Mouse (Mus musculus): ENCODE results near the gene Padi2. TPM values are rescaled to one million over a fixed set of nuclear protein-coding genes. Genes with fewer than 3 reads are reported as not detected.

The Padi2 gene
- polyA plus RNA-seq, 1 experiment from 2014 or later: 0.89 TPM

- Histone ChIP-seq H3K4me2 (replicated peaks) (no peak overlapping the region), H3K27ac (replicated peaks) (no peak overlapping the region), H3K9me3 (no peaks in the 10 kb centered on the region), H3K4me1 (no peaks in the 10 kb centered on the region), H3K36me3 (no peaks in the 10 kb centered on the region), H3K9ac (replicated peaks) (no peak overlapping the region), H3K4me3 (no peak overlapping the region), H3K27me3 (no peaks in the 10 kb centered on the region; the same call in 1 of the 2 replicates)
- ATAC-seq (ENCODE audit: low FRiP score, low read depth): no peak
- 87% methylated on average over 3 of the region's 3 CpGs for WGBS
Observed at GRCm38 (mm10) chr4:140950574-140950973, 44.4 kb downstream of the Padi2 start.

GRCm38 (mm10) chr4:140951861-140952641 lies 45.9 kb downstream of the Padi2 start:
- Histone ChIP-seq H3K4me2 (replicated peaks) (no peak overlapping the region), H3K36me3 (no peaks in the 10 kb centered on the region), H3K4me1 (0 out of 2 replicates have a peak, but pooled peaks cover 4% of the 10 kb centered on the region), H3K4me3 (no peak overlapping the region), H3K9me3 (no peaks in the 10 kb centered on the region), H3K27me3 (no peaks in the 10 kb centered on the region; the same call in 1 of the 2 replicates), H3K27ac (replicated peaks) (no peak overlapping the region), H3K9ac (replicated peaks) (no peak overlapping the region)
- 90% methylated on average over 18 of the region's 18 CpGs for WGBS
- no peak for ATAC-seq (ENCODE audit: low FRiP score, low read depth)

DNA sequence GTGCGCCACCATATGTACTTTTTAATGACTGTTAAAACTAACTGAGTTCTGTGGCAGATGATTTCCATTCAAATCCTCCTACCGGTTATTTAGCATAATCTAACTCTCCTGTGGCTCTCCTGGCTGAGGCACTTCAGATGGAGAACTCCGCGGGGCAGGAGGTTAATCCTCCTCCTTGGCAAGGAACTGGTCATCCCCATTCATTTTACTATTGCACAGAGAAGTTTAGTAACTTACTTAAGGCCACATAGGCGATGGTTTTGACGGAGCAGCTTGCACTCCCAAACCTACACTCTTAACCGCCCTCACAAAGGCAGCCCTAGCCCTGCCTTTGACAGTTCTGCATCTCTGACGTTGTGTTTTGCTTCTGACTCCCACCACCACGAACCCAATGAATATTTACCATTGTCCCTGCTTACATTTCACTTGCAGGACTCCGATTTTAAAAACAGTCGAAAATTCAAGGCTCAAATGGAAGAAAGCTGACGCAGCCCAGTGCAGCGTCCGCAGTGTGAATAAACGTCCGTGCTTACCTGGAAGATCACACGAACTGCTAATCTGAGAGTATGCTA lies 51.1 kb downstream of the Padi2 start:
- H3K9me3 ChIP-seq: no peaks in the 10 kb centered on the region
- ATAC-seq (ENCODE audit: low FRiP score, low read depth): no peak
- H3K36me3 ChIP-seq: no peaks in the 10 kb centered on the region
- H3K4me1 ChIP-seq: peaks cover 27% of the 10 kb centered on the region
- WGBS: 4% methylated on average over 17 of the region's 17 CpGs
- peak overlapping the region; percentile 37 for H3K4me3 ChIP-seq
- H3K27ac ChIP-seq (replicated peaks): peak overlapping the region; percentile 80
- H3K27me3 ChIP-seq: no peaks in the 10 kb centered on the region; the same call in 1 of the 2 replicates
- H3K4me2 ChIP-seq (replicated peaks): peak overlapping the region; percentile 68
- H3K9ac ChIP-seq (replicated peaks): no peak overlapping the region; the same call in 1 of the 2 replicates

- Histone ChIP-seq H3K36me3 (no peaks in the 10 kb centered on the region), H3K27me3 (no peaks in the 10 kb centered on the region; the same call in 1 of the 2 replicates), H3K4me1 (peaks cover 32% of the 10 kb centered on the region), H3K9ac (replicated peaks) (no peak overlapping the region; the same call in 1 of the 2 replicates), H3K27ac (replicated peaks) (peak overlapping the region; percentile 80), H3K4me2 (replicated peaks) (peak overlapping the region; percentile 68), H3K9me3 (no peaks in the 10 kb centered on the region), H3K4me3 (peak overlapping the region; percentile 37)
- ATAC-seq (ENCODE audit: low FRiP score, low read depth): peak; percentile 36
- 0% methylated on average over 13 of the region's 13 CpGs for WGBS
Observed at GRCm38 (mm10) chr4:140957725-140958124, 51.6 kb downstream of the Padi2 start.

DNA sequence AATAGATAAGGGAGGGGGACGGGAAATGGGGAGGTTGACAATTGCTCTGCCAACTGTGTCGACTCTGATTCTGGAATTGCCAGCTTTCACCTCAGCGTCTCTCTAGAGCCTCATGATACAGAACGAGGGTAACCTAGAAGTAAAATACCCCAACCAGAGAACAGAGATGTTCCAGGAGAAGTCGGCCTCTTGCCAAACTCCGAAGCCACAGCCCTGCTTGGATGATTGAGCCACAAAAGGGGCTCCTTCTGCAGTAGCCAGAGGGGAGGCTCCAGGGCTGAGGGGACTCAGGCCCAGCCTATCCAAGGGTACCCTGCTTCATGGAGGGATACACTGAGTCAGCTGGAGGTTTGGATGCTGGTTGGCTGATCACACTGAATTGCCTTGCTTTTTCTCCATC lies 52.2 kb downstream of the Padi2 start:
- Histone ChIP-seq H3K27ac (replicated peaks) (no peak overlapping the region), H3K27me3 (no peaks in the 10 kb centered on the region; the same call in 1 of the 2 replicates)

DNA sequence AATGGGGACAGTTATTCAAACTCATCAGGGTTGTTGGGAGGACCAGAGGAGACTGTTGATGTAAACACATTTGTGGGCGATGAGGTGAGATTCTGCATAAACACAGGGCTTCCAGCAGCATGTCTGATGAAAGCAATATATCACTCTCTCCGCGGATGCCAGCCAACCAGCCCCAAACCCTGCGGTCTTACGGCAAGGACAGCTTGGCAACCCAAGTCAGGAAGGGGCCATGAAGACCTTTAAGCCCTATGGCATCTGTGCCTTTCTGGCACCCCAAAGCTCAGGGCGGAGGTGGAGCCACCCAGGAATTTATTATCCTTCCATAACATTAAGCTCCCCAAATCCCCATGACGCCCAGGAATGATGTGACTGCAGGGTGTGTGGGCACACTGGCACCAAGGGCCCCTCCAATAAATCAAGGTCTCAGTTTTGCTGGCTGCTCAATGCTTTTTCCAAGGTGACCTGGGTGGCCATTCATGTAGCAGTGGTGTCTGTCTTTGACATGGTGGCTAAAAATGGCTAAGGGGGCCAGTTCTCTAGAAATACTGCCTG lies 53.1 kb downstream of the Padi2 start:
- no peak overlapping the region for H3K4me3 ChIP-seq
- H3K4me1 ChIP-seq: peaks cover 37% of the 10 kb centered on the region
- ATAC-seq (ENCODE audit: low FRiP score, low read depth): no peak
- H3K36me3 ChIP-seq: no peaks in the 10 kb centered on the region
- no peaks in the 10 kb centered on the region; the same call in 1 of the 2 replicates for H3K27me3 ChIP-seq
- WGBS: 90% methylated on average over 7 of the region's 7 CpGs
- no peak overlapping the region for H3K4me2 ChIP-seq (replicated peaks)
- no peak overlapping the region for H3K27ac ChIP-seq (replicated peaks)
- no peak overlapping the region for H3K9ac ChIP-seq (replicated peaks)
- H3K9me3 ChIP-seq: no peaks in the 10 kb centered on the region

More for the DNA sequence above, 52.2 kb downstream of the Padi2 start:
- no peak for ATAC-seq (ENCODE audit: low FRiP score, low read depth)
- Histone ChIP-seq H3K4me3 (no peak overlapping the region), H3K4me1 (peaks cover 37% of the 10 kb centered on the region), H3K9me3 (no peaks in the 10 kb centered on the region), H3K9ac (replicated peaks) (no peak overlapping the region), H3K4me2 (replicated peaks) (peak overlapping the region; percentile 68; the same call in 1 of the 2 replicates), H3K36me3 (no peaks in the 10 kb centered on the region)
- 60% methylated on average over 6 of the region's 6 CpGs for WGBS

GRCm38 (mm10) chr4:140959715-140960479 lies 53.8 kb downstream of the Padi2 start:
- H3K27ac ChIP-seq (replicated peaks): no peak overlapping the region; the same call in 1 of the 2 replicates
- H3K4me2 ChIP-seq (replicated peaks): peak overlapping the region; percentile 98; the same call in 1 of the 2 replicates
- no peak overlapping the region for H3K4me3 ChIP-seq
- whole genome bisulfite sequencing: 75% methylated on average over 10 of the region's 10 CpGs
- H3K27me3 ChIP-seq: no peaks in the 10 kb centered on the region; the same call in 1 of the 2 replicates
- no peaks in the 10 kb centered on the region for H3K9me3 ChIP-seq
- no peak for ATAC-seq (ENCODE audit: low FRiP score, low read depth)
- H3K4me1 ChIP-seq: peaks cover 37% of the 10 kb centered on the region
- H3K36me3 ChIP-seq: no peaks in the 10 kb centered on the region
- no peak overlapping the region for H3K9ac ChIP-seq (replicated peaks)

DNA sequence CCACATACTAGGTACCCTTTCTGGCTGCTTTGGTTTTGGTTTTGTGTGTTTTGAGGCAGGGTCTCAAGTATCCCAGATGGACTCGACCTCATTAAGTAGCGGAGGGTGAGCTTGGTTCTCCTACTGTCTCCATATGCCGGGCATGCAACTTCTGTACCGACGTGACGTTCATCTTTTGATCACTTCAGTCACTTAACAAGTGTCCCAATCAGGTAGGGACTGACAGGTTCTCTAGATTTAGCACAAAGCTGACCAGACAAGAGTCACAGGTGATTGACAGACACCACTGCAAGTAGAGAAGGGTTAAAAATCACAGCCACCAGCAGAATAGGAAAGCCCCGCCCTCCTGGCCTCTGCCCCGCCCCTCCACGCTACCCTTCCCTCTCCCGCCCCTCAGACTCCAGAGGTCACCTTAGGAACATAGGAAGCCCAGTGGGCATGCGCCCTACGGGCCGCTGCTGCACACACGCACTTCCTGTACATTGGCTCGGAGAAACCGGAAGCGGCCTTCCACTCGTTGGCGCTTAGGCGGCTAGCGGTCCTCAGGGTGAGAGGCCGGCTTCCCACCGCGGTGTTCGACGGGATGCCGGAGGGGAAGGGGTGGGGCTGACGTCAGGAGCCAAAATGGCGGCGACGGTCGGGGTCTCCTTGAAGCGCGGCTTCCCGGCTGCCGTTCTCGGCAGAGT lies 54.8 kb downstream of the Padi2 start, which contains the start of gene Sdhb:
Sdhb (plus strand) TSS at position 423 of the 686 bp plus-strand sequence.
- Histone ChIP-seq H3K4me2 (replicated peaks) (peak within 1 kb of the TSS; percentile 98), H3K27me3 (no peaks in the 10 kb centered on the region), H3K4me3 (peak within 1 kb of the TSS; percentile 98), H3K9me3 (no peaks in the 10 kb centered on the region), H3K4me1 (peaks cover 37% of the 10 kb centered on the region), H3K9ac (replicated peaks) (peak within 1 kb of the TSS; percentile 94), H3K36me3 (0 out of 2 replicates have a peak, but pooled peaks cover 2% of the 10 kb centered on the region), H3K27ac (replicated peaks) (peak within 1 kb of the TSS; percentile 79)
- 4% methylated on average over 37 of the region's 37 CpGs for WGBS
- ATAC-seq (ENCODE audit: low FRiP score, low read depth): peak; percentile 93

DNA sequence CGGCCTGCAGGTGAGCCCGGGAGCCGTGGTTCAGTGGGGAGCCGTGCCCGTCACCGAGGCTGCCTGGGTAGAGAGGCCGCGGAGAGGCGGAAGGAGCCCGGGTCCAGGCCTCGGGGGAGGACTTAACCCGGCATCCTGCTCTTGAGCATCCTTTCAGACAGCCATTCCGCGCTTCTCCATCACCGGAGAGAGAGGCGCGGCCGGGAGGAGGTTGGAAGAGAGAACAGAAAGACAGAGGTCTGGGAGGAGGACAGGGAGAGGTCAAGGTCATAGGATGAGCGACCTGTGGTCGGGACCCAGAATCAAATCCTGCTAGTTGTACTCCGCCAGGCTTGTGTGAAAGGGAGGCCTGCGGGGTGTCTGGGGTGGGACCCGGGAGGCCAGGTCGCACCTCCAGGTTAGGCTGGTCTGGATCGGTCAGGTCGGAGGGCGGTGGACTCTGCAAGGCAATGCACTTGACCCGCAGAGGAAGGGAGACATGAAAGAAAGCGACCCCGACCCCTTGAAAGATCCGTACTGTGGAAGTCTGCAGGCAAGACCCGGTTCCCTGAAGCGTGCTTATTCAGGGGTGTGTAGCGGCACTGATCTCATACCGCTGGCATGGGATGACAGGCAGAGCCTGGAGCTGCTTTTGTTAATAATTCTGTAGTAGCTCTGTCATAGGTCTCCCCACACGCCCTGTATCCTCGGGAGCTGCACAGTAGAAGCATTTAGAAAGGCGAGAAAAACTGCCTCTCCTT lies 55.5 kb downstream of the Padi2 start:
- Histone ChIP-seq H3K27ac (replicated peaks) (peak overlapping the region; percentile 79), H3K4me1 (peaks cover 36% of the 10 kb centered on the region), H3K4me3 (peak overlapping the region; percentile 98), H3K9ac (replicated peaks) (peak overlapping the region; percentile 94), H3K27me3 (no peaks in the 10 kb centered on the region), H3K9me3 (no peaks in the 10 kb centered on the region), H3K4me2 (replicated peaks) (peak overlapping the region; percentile 98), H3K36me3 (peaks cover 9% of the 10 kb centered on the region)
- ATAC-seq (ENCODE audit: low FRiP score, low read depth): peak; percentile 56
- WGBS: 1% methylated on average over 38 of the region's 38 CpGs

DNA sequence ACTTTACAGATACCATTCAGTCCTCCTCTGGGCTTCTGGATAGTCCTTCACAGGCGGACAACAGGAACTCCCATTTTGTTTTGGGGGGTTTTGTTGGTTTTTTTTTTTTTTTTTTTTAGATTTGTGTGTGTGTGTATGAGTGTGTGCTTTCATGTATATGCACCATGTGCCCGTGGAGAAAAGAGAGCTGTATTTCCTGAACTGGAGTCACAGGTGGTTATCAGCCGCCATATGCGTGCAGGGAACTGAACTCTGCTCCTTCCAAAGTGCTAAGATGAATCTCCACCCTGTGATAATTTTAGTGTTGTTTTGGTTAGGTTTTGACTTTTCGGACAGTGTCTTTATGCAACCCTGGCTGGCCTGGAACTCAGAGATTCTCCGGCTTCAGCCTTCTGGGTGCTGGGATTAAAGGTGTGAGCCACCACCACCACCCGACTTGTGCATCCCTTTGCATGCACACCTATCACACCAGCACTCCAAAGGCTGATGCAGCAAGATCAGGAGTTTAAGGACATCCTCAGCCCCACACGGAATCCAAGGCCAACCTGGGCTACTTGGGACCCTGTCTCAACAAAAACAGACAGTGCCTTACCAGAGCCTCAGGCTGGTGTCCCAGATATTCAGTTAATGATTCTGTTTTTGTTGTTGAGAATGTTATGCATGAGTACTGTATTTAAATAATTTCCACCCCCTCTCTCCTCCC lies 56.2 kb downstream of the Padi2 start:
- H3K4me3 ChIP-seq: peak overlapping the region; percentile 98

More for the DNA sequence above, 56.2 kb downstream of the Padi2 start:
- H3K9me3 ChIP-seq: no peaks in the 10 kb centered on the region
- WGBS: 76% methylated on average over 8 of the region's 8 CpGs
- H3K4me1 ChIP-seq: peaks cover 30% of the 10 kb centered on the region
- H3K4me2 ChIP-seq (replicated peaks): peak overlapping the region; percentile 98
- no peaks in the 10 kb centered on the region for H3K27me3 ChIP-seq
- H3K36me3 ChIP-seq: peaks cover 15% of the 10 kb centered on the region
- H3K9ac ChIP-seq (replicated peaks): peak overlapping the region; percentile 94; the same call in 1 of the 2 replicates
- no peak overlapping the region for H3K27ac ChIP-seq (replicated peaks)
- ATAC-seq (ENCODE audit: low FRiP score, low read depth): no peak
